Mouse (Mus musculus) right cerebral cortex, adult 2 months (tissue): ENCODE results near the gene Gm8439.

Source experiments
- DNase-seq, 2 experiments: peaks; one replicate each; pipeline ENCODE4 v3.0.0; 2021 to 2022; ENCODE audit warnings: low spot score in 2 of 2

The Gm8439 gene

DNA sequence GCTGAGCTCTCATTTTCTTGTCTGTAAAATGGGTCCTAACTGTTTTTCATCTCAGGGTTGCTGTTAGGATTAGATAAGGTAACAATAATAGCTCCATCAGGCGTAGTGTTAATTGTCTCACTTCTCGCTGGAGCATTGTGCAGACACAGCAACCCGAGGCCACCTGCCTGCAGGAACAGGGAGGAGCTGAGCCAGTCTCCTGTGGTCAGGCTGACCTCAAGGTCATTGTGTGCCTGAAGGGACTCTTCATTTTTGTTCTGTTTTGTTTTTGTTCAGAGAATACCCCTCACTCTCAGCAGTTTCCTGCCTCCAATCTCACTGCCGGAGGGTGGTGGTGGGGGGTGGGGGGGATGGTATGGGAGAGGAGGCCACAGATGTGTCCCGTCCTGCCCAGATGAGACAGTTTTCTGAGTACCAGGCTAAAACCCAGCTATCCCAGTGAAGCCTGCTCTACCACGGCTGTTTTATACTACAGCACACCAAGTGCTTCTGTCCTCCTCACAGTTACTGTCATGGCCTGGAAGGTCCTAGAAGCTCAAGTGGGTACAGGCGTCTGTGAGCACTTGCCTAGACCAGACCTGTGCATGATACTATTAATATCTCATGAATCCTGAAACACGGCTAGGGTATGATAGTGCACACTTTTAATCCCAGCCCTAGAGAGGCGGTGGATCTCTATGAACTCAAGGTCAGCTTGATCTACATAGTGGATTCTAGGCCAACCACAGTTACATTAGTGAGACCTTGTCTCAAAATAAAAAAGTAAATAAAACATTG is 23.9 kb downstream of the Gm8439 start:
- DNase-seq: no peak

DNA sequence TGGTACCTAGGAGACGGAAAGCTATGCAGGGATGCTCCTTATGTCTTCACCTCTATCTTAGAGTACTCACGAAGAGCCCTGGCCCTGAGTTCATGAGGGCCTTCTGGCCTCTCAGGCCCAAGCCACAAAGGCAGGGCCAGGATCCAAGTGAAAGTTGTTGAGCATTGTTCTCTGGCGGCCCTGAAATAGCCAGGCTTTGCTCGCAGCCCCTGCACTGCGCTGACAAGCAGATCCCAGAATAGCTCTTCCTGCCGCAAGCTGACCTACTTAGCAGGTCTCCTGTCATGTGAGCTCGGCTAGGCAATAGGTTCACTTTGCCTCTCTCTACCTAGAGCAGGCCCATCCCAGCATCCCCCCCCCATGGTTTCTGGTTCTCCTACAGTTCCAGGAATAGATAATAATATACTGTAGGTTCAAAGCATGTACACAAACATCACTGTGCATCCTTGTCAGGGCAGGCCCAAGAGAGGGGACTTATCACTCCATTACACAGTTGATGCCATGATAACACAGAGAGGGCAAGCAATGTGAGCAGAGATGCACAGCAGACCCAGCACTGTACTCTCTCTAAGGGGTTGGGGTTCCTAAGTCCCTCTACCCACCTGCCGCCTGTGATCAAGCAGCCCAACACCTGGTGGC is 25.3 kb downstream of the Gm8439 start:
- DNase-seq: peak; percentile 65 to 72

DNA sequence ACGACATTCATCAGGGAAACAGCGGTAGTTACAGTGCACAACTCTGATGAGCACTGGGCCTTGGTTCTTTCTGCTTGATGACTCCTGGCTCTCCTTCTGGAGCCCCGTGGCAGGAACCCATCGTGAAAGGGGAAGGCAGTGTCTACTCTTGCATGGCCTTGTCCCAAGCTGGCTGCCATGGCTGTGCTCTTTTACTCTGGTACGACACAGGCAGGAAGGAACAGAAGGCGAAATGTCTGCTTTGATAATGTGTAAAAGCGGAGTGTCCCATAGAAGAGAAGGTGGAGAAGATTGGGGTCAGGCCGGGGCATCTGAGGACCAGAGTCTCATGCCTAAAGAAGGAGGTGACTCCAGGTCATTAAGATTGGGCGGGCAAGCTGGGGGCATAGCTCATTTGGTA is 26.1 kb downstream of the Gm8439 start:
- DNase-seq: no peak

DNA sequence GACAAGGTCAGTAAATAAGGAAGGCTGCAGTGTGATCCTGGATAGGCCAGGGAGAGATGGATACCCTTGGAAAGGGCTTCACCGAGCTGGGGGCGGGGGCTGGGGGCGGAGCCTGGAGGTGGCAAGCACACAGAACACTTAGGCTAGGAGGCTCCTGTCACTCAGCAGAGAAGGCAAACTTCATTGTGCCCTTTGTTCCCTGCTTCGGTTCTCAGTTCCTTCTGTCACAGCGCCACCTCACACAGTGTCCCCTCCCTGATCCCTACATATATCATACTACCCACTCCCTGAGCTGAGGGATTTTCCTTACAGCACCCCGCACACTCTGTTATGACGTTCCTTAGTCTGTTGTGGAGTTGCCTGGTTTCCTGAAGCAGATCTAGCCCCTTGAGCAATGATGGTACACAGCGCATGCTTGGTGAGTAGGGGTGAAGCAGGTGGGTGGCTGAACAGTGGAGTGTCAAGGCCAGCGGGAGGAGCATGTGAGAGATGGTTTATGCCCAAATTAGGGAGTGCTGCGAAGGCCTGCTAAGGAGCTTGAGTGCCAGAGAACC is 27.1 kb downstream of the Gm8439 start:
- peak in 1 of 2 experiments; percentile 21 for DNase-seq

DNA sequence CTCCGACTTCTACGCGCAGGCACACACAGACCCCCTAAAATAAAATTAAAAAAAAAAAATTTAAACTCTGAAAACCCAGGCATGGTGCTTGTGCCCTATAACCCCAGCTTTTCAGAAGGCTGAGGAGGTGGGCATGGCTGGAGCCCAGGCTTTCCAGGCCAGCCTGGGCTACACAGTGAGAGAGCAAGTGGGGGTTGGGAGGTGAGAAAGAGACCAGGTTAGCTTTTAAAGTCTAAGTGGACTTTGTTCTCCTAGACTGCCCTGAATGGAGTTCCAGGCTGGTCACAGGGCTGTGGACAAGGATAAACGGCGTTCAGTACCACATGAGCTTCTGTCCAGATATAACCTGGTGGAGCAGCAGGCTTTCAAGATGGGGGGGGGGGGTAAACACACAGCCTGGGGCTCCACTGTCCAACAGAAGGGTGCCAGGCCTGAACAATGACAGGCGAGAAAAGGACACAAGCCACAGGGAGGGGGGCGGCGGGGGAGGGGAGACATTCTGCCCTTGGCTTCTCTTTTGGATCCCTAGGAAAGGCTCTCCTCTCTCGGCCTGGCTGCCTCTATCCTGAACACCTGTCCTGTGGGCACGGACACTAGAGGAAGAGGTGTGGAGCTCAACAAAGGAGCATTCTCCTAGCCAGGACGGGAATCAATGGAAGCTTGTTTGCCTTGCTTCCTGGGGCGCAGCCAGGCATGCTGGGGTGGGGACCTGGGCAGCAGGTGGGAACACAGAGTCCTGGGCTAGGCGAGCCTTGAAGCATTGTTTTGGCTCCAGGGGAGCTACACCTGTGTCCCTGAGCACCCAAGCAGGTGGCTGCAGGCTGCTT is 27.9 kb downstream of the Gm8439 start:
- DNase-seq: no peak

DNA sequence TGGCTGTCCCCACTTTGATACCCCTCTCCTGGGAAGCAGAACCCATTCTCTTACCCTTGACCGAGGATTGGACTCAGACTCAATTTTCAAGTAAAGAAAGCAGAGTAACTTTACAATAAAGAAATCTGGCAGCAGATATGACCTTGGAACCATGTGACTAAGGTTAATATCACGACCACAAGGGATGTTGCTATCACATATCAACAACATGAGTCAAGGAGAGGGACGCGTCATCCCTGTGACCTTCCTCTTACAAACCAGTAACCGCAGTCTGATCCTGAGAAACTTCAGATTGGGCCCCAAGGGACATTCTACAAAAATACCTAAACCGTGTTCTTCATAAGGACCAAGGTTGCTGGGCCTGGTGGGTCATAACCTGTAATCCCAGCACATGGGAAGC is 39.2 kb downstream of the Gm8439 start:
- no peak for DNase-seq

DNA sequence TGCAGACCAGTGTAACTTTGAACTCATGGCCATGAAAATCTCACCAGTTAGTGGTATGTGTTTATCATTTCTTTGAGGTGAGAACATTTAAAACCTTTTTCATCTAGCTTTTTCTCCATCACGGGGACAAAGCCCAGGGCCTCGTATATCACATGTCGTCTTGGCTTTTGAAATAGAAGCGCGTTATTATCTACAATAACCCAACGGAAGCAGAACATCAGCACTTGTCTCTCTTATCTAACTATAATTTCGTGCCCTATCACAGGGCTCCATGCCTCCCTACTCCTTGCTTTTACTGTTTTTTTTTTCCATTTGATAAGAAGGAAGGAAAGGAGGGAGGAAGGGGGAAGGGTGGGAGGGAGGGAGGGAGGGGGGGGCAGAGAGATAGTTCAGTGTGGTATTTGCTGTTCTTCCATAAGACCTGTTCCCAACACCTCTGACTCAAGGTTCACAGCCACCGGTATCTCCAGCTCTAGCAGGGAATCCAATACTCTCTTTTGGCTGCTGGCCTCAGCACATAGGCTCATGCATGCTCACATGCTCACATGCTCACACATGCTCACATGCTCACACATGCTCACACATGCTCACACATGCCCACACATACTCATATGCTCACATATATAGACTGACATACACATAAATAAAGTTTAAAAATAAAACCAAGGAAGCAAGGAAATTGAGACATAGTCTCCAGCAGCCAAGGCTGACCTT is 41.8 kb downstream of the Gm8439 start:
- DNase-seq: no peak

DNA sequence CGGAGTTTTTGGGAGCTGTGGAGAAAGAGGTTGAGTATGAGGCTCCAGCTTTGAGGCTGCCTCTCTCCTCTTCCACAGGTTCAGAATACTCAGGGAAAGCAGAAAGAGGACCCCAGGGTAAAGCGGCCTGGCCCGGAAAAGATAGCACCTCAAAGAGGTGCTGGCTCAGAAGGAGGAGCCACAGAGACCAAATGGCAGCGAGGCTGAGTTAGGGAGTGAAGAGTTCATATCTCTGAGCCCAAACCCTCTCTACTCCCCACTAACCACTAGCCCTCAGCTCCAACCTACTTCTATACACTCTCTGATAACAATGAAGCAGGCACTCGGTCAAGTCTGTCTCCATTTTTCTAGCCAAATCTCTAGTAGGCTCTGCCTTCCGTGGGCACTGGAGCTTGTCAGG is 43.3 kb downstream of the Gm8439 start:
- no peak for DNase-seq

DNA sequence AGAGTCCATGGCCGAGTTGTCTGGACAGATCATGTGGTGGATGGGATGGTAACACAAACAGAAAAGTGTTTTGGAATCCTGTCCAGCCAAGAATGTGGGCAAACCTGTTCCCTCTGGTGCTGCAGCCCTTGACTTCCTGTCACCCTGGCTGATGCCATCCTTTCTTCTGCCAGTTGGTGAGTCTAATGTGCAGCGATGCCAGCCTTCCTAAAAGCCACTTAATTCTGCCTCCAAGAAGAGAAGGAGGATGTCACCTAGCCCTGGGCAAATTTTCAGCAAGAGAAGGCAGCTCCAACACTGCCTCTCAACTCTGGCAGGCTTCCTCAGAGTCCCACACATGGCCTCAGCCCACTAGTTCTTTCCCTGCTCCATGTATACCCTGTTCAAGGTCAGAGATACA is 46.8 kb downstream of the Gm8439 start:
- DNase-seq: no peak

DNA sequence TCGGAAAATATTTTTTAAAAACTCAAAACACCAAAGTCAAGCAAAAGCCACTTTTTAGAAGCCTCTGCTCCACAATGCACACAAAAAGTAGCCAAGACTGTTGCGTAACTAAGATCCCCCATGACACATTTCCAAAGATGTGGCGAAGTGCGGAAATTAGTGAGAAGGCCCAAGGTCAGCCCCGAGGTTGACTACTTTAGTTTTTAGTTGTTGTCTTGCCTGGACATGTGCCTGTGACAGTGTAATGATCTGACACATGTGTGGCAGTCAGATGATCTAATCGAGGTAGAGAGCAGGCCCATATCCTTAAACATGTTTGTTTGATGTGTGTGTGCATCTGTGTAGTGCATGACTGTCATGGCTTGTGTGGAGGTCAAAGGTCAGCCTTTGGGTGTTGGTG is 53.4 kb downstream of the Gm8439 start:
- no peak for DNase-seq

DNA sequence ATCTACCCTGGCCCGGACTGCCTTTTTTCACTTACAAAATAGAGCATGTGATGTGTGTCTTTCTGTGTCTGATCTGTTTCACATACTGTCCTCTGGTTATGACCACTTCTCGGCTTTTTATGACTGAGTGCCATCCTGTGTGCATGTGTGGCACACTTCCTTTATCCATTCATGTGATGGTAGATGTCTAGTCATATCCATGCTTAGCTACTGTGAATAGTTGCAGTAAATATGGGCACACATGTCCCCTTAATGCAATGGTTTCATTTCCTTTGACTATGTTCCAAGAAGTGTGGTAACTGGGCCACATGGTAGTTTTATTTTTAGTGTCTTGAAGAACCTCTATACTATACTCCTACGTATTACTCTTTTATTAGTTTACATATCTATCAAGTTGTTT is 55.4 kb downstream of the Gm8439 start:
- no peak for DNase-seq

DNA sequence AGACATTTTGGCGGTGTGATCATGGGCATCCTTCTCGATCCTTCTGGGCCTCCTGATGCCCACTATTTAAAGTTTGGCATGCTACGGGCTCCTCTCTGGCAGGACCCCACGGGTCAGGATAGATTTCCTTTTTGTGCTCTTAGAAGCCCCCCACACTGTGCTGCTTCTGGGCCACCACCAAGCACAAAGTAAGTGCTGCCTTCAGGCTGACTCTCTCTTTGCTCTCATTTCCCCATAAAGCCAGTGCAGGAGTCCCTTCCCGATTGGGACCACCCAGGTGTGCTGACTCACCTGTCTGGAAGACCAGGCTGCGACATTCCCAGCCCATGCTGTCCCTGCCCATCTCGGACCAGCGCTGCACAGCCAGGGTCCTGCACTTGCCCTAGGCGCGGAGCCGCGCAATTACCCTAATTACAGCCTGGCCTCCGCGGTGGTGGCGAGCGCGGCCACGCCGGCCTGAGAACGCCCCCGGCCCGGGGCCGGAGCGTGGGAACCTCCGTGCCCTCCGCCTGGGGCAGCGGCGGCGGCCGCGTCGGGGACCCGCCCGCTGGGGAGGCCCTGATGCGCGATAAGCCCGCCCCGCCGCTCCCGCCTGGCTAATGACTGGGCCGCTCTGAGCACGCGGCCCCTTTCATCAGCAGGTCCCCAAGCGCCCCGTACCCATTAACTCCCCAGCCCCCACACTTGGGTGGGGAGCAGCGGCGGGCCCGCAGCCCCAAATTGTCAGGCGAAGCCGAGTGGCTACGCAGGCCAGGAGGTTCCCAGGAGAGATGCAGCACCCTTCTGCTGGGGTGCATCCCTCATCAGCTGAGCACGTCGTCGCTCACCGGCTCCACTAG is 61.0 kb downstream of the Gm8439 start:
- peak; percentile 59 to 63 for DNase-seq

DNA sequence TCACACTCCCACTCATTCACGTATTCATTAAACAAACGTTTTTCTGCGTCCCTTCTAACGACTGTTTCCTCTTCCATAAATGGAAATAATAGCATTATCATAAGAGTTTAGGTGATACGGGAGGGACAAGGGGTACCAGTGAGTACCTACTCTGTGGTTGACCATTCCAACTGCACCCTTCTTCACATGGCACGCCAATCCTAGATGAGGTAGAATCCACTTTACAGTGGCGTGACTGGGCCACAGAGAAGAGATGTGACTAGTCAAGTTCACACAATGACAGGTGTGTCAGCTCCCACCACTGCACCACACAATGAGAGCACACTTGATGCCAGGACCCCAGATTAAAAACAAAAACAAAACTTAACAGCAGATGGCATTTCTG is 61.7 kb downstream of the Gm8439 start:
- DNase-seq: no peak

DNA sequence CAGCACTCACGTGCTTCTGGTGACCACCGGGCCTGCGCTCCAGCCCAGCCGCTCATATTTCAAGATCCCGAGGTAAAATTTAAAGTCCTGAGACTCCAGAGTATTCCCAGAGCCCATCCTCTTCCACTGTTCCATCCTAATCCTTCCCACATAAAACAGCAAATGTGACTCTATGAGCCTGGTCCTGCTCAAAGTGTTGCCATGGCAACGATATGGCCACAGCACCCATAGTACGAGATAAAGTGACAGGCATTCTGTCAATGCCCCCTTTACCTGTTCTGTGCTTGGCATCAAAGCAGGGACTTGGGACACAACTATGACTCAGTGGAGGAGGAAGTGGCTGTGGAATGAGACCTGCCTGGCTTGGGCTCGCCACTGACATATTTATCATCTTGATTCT is 67.4 kb downstream of the Gm8439 start:
- DNase-seq: no peak
